Mouse (Mus musculus) lung, adult 2 months (tissue): ENCODE measurements around the gene Pou5f1.

Experiments used
- CTCF ChIP-seq: fragments of 200-500 bp; IDR thresholded peaks from 2 replicates; pipeline ENCODE4 v1.5.1; 2011; ENCODE audit warnings: mild to moderate bottlenecking, low read length, control low read depth; ENCODE audit not compliant: insufficient read depth
- POLR2A ChIP-seq: fragments of 200-500 bp; IDR thresholded peaks from 2 replicates; pipeline ENCODE4 v1.6.1; 2011; ENCODE audit warnings: low read depth, mild to moderate bottlenecking, control low read depth, low read length, borderline replicate concordance; ENCODE audit errors: extremely low read depth

DNA sequence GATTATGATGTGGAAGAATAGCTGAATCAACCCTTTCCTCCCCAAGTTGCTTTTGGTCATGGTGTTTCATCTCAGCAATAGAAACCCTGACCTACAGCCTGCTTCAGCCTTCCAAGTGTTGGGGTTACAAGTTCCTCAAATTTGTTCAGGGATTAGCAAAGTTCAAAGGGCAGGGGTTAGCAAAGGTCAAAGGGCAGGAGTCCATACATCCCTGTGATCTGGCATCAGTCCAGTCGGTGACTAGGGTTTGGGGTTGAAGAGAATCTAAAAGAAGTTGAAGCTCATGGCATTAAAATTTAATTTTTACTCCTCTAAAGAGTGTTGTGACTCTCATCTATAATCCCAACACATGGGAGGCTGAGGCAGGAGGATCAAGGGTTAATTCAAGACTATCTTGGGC lies 32.7 kb downstream of the Pou5f1 start:
- TF ChIP-seq POLR2A (no peak), CTCF (no peak)
